ENCODE assay signal across 9 mouse cellular contexts in the genomic region with DNA sequence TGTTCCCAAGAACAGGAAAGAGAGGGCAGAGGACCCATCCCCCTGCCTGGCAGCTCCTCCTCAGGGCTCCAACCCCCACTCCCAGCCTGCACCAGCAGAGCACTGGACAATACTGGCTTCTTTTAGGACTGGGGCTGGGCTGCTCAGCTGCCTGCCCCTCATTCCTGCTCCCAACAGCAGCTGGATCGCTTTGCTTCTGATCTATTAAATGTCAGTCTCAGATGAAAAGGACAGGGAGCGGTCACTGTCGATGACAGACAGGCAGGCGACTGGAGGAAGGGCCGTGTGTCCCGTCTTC. TPM values are rescaled to one million over a fixed set of nuclear protein-coding genes. Genes with fewer than 3 reads are reported as not detected.
DNase-seq lines count a peak whose midpoint lies in the region; ATAC-seq and TF ChIP-seq lines count a peak whose summit lies in the region.
"Had no signal": no experiment of that assay in that cellular context is flagged by ENCODE, and none has a peak within 500 bp of the region (broad histone marks: within the 10 kb centered on the region; RNA-seq: fewer than 3 reads in every experiment).

No protein-coding gene starts in this region.

- H3K9me3 ChIP-seq in lung, embryonic 16.5 days (ENCODE audit: control insufficient read depth, low read length), result no peaks in the 10 kb centered on the region
- H3K9me3 ChIP-seq in lung, postnatal 0 days (ENCODE audit: low read length), result no peaks in the 10 kb centered on the region
- no peaks in the 10 kb centered on the region for H3K9me3 ChIP-seq in hindbrain, embryonic 12.5 days (replicated peaks)
- no peaks in the 10 kb centered on the region for H3K9me3 ChIP-seq in neural tube, embryonic 14.5 days (ENCODE audit: control insufficient read depth, low read length)

- intact Hi-C loops in gastrocnemius, adult 2 months (cut with DNase I), result no loop called here
- intact Hi-C loops in gastrocnemius, postnatal 14 days (cut with DNase I; ENCODE audit: low total_unique reads), result no loop called here

- 38% methylated on average over 6 of the region's 6 CpGs for WGBS in lung, embryonic 16.5 days
- 59% methylated on average over 6 of the region's 6 CpGs for WGBS in lung, postnatal 0 days
- 12% methylated on average over 6 of the region's 6 CpGs for WGBS in hindbrain, embryonic 12.5 days
- WGBS in neural tube, embryonic 14.5 days, result 21% methylated on average over 6 of the region's 6 CpGs

- H3K9ac ChIP-seq in lung, embryonic 16.5 days (ENCODE audit: low read length), result 0 out of 2 replicates have a peak overlapping the region, but pooled peaks have one; percentile 21
- H3K9ac ChIP-seq in lung, postnatal 0 days (replicated peaks; ENCODE audit: low read depth), result no peak overlapping the region
- H3K9ac ChIP-seq in hindbrain, embryonic 12.5 days, result peak overlapping the region; percentile 14; the same call in 1 of the 2 replicates
- H3K9ac ChIP-seq in neural tube, embryonic 14.5 days (replicated peaks; ENCODE audit: low read depth, low read length), result peak overlapping the region; percentile 21; the same call in 1 of the 2 replicates

- no peak for TF ChIP-seq CTCF in gastrocnemius, adult 2 months (IDR thresholded peaks at IDR 0.05)
- no peak for TF ChIP-seq CTCF in lung, postnatal 0 days (IDR thresholded peaks at IDR 0.05)

- H3K4me2 ChIP-seq in lung, embryonic 16.5 days (ENCODE audit: low read depth, low read length), result no peak overlapping the region
- H3K4me2 ChIP-seq in lung, postnatal 0 days (replicated peaks; ENCODE audit: low read depth, low read length), result no peak overlapping the region
- no peak overlapping the region for H3K4me2 ChIP-seq in hindbrain, embryonic 12.5 days (replicated peaks)
- no peak overlapping the region for H3K4me2 ChIP-seq in neural tube, embryonic 14.5 days (ENCODE audit: low read depth, low read length)

- H3K4me3 ChIP-seq in gastrocnemius, adult 2 months, result no peak overlapping the region
- H3K4me3 ChIP-seq in lung, embryonic 16.5 days (ENCODE audit: low read length), result no peak overlapping the region
- H3K4me3 ChIP-seq in lung, postnatal 0 days (ENCODE audit: low read depth, low read length), result no peak overlapping the region
- H3K4me3 ChIP-seq in hindbrain, embryonic 12.5 days, result no peak overlapping the region
- no peak overlapping the region for H3K4me3 ChIP-seq in neural tube, embryonic 14.5 days (ENCODE audit: low read depth, low read length)

- H3K36me3 ChIP-seq in lung, embryonic 16.5 days (ENCODE audit: control insufficient read depth, insufficient read depth, low read length), result no peaks in the 10 kb centered on the region
- H3K36me3 ChIP-seq in lung, postnatal 0 days (ENCODE audit: insufficient read depth, low read length), result no peaks in the 10 kb centered on the region
- no peaks in the 10 kb centered on the region for H3K36me3 ChIP-seq in hindbrain, embryonic 12.5 days
- H3K36me3 ChIP-seq in neural tube, embryonic 14.5 days (ENCODE audit: control insufficient read depth, insufficient read depth, low read length), result no peaks in the 10 kb centered on the region

- no peaks in the 10 kb centered on the region for H3K27me3 ChIP-seq in lung, embryonic 16.5 days (ENCODE audit: control insufficient read depth, insufficient read depth, low read depth, low read length)
- H3K27me3 ChIP-seq in lung, postnatal 0 days (replicated peaks; ENCODE audit: insufficient read depth, low read length), result no peaks in the 10 kb centered on the region
- no peaks in the 10 kb centered on the region for H3K27me3 ChIP-seq in hindbrain, embryonic 12.5 days
- no peaks in the 10 kb centered on the region for H3K27me3 ChIP-seq in neural tube, embryonic 14.5 days (ENCODE audit: control insufficient read depth, insufficient read depth, low read length)

- H3K4me1 ChIP-seq in lung, embryonic 16.5 days (replicated peaks; ENCODE audit: control insufficient read depth, insufficient read depth, low read length), result peaks cover 33% of the 10 kb centered on the region
- peaks cover 7% of the 10 kb centered on the region; the same call in 1 of the 2 replicates for H3K4me1 ChIP-seq in lung, postnatal 0 days (ENCODE audit: insufficient read depth, low read depth, low read length)
- peaks cover 42% of the 10 kb centered on the region for H3K4me1 ChIP-seq in hindbrain, embryonic 12.5 days
- H3K4me1 ChIP-seq in neural tube, embryonic 14.5 days (ENCODE audit: control insufficient read depth, insufficient read depth, low read length), result peaks cover 12% of the 10 kb centered on the region

- no peak for TF ChIP-seq EP300 in lung, postnatal 0 days (IDR thresholded peaks at IDR 0.05)

- ATAC-seq in lung, embryonic 16.5 days (ENCODE audit: low read depth), result no peak; the same call in 1 of the 2 replicates
- no peak for ATAC-seq in lung, postnatal 0 days
- peak; percentile 4; the same call in 1 of the 2 replicates for ATAC-seq in hindbrain, embryonic 12.5 days (ENCODE audit: low FRiP score)
- ATAC-seq in neural tube, embryonic 14.5 days (ENCODE audit: low read depth), result 0 out of 2 replicates have a peak, but pooled peaks have one; percentile 12

- DNase-seq in gastrocnemius, adult 2 months, result no peak
- no peak for DNase-seq in gastrocnemius, postnatal 14 days
- DNase-seq in lung, postnatal 0 days (ENCODE audit: low spot score), result no peak
- no peak for DNase-seq in ovary, postnatal 36 days (ENCODE audit: low spot score)
- DNase-seq in thymus, postnatal 36 days, result no peak
- DNase-seq: kidney, adult 8-10 months had no signal

- peak overlapping the region; percentile 24; the same call in 1 of the 2 replicates for H3K27ac ChIP-seq in gastrocnemius, adult 2 months
- H3K27ac ChIP-seq in lung, embryonic 16.5 days (ENCODE audit: low read length), result no peak overlapping the region
- no peak overlapping the region for H3K27ac ChIP-seq in lung, postnatal 0 days (ENCODE audit: low read length)
- H3K27ac ChIP-seq in hindbrain, embryonic 12.5 days, result peak overlapping the region; percentile 62
- H3K27ac ChIP-seq in neural tube, embryonic 14.5 days (ENCODE audit: low read depth, low read length), result peak overlapping the region; percentile 39; the same call in 1 of the 2 replicates

RNA-seq across cellular contexts. Expression of a gene that starts 40.4 kb away (rescaled TPM):
- total RNA-seq in gastrocnemius, adult 2 months (2021), result 100 to 1,000 TPM; 110 to 132 TPM
- 100 to 1,000 TPM; 126 to 130 TPM for total RNA-seq in gastrocnemius, postnatal 14 days (2021)
- 9.0 and 9.8 TPM in 2 replicates for polyA plus RNA-seq in lung, embryonic 16.5 days (2015; fragmentation: Nextera tagmentation; extraction: Ambion mirVana)
- 4.9 and 5.7 TPM in 2 replicates for polyA plus RNA-seq in lung, postnatal 0 days (2015; fragmentation: Nextera tagmentation; extraction: Ambion mirVana)
- polyA plus RNA-seq in hindbrain, embryonic 12.5 days (2016; fragmentation: Nextera tagmentation; extraction: Ambion mirVana), result 7.2 and 7.7 TPM in 2 replicates
- 17.4 and 20.9 TPM in 2 replicates for polyA plus RNA-seq in neural tube, embryonic 14.5 days (2014; fragmentation: Nextera tagmentation; extraction: Ambion mirVana)

Comparison
In these comparisons a context has a peak if more than half of its experiments do, and no peak if none do; other contexts are left out.
1. H3K27ac ChIP-seq: peak in gastrocnemius, adult 2 months (single experiment), hindbrain, embryonic 12.5 days (single experiment) and neural tube, embryonic 14.5 days (single experiment); none in lung, embryonic 16.5 days (single experiment) and lung, postnatal 0 days (single experiment).
2. ATAC-seq: peak in hindbrain, embryonic 12.5 days (single experiment) and neural tube, embryonic 14.5 days (single experiment); none in lung, embryonic 16.5 days (single experiment) and lung, postnatal 0 days (single experiment).